Comparison of ENCODE assay signal across 20 mouse cellular contexts in genomic region chr15:36348348-36348747, GRCm38 (mm10).
DNase-seq lines count a peak whose midpoint lies in the region; ATAC-seq lines count a peak whose summit lies in the region.
"Had no signal": no experiment of that assay in that cellular context is flagged by ENCODE, and none has a peak within 500 bp of the region (broad histone marks: within the 10 kb centered on the region; RNA-seq: fewer than 3 reads in every experiment).

No protein-coding gene starts in this region.

- no peak overlapping the region for H3K4me3 ChIP-seq in kidney, embryonic 16.5 days (ENCODE audit: low read length)
- H3K4me3 ChIP-seq in lung, embryonic 16.5 days (ENCODE audit: low read length): no peak overlapping the region
- no peak overlapping the region for H3K4me3 ChIP-seq in intestine, embryonic 16.5 days (ENCODE audit: low read length)
- no peak overlapping the region for H3K4me3 ChIP-seq in stomach, embryonic 16.5 days (replicated peaks; ENCODE audit: low read length)
- H3K4me3 ChIP-seq: forebrain, embryonic 10.5 days; heart, embryonic 10.5 days; layer of hippocampus, adult 2 months; megakaryocyte, embryonic 14.5 days; neural tube, embryonic 13.5 days had no signal

- no peaks in the 10 kb centered on the region for H3K27me3 ChIP-seq in kidney, embryonic 16.5 days (ENCODE audit: insufficient read depth, low read length)
- H3K27me3 ChIP-seq in lung, embryonic 16.5 days (ENCODE audit: control insufficient read depth, insufficient read depth, low read depth, low read length): no peaks in the 10 kb centered on the region
- no peaks in the 10 kb centered on the region for H3K27me3 ChIP-seq in intestine, embryonic 16.5 days (replicated peaks; ENCODE audit: control insufficient read depth, insufficient read depth, low read length)
- no peaks in the 10 kb centered on the region for H3K27me3 ChIP-seq in stomach, embryonic 16.5 days (ENCODE audit: control insufficient read depth, insufficient read depth, low read length)
- H3K27me3 ChIP-seq: neural tube, embryonic 13.5 days had no signal

- peaks cover 6% of the 10 kb centered on the region; the same call in 1 of the 2 replicates for H3K4me1 ChIP-seq in kidney, embryonic 16.5 days (ENCODE audit: insufficient read depth, low read length)
- peaks cover 19% of the 10 kb centered on the region for H3K4me1 ChIP-seq in lung, embryonic 16.5 days (replicated peaks; ENCODE audit: control insufficient read depth, insufficient read depth, low read length)
- peaks cover 17% of the 10 kb centered on the region for H3K4me1 ChIP-seq in intestine, embryonic 16.5 days (ENCODE audit: control insufficient read depth, insufficient read depth, low read length)
- H3K4me1 ChIP-seq in stomach, embryonic 16.5 days (ENCODE audit: control insufficient read depth, insufficient read depth, low read length): 0 out of 2 replicates have a peak, but pooled peaks cover 8% of the 10 kb centered on the region
- H3K4me1 ChIP-seq: forebrain, embryonic 10.5 days; neural tube, embryonic 13.5 days had no signal

- intact Hi-C loops in left cerebral cortex, postnatal 25 days (cut with DNase I): no loop called here

- no peak for ATAC-seq in kidney, embryonic 16.5 days (ENCODE audit: low FRiP score, low TSS enrichment)
- ATAC-seq in lung, embryonic 16.5 days (ENCODE audit: low read depth): peak; percentile 12; the same call in 1 of the 2 replicates
- peak; percentile 75 for ATAC-seq in intestine, embryonic 16.5 days
- ATAC-seq in stomach, embryonic 16.5 days (ENCODE audit: insufficient read depth, low FRiP score): peak; percentile 61

- H3K4me2 ChIP-seq in kidney, embryonic 16.5 days (replicated peaks; ENCODE audit: low read depth, low read length): no peak overlapping the region
- no peak overlapping the region for H3K4me2 ChIP-seq in lung, embryonic 16.5 days (ENCODE audit: low read depth, low read length)
- H3K4me2 ChIP-seq in intestine, embryonic 16.5 days (ENCODE audit: low read depth, low read length): no peak overlapping the region
- no peak overlapping the region for H3K4me2 ChIP-seq in stomach, embryonic 16.5 days (ENCODE audit: low read depth, low read length)
- H3K4me2 ChIP-seq: neural tube, embryonic 13.5 days had no signal

- 65% methylated on average over 5 of the region's 5 CpGs for WGBS in kidney, embryonic 16.5 days
- 53% methylated on average over 5 of the region's 5 CpGs for WGBS in lung, embryonic 16.5 days
- WGBS in intestine, embryonic 16.5 days: 63% methylated on average over 5 of the region's 5 CpGs
- 60% methylated on average over 5 of the region's 5 CpGs for WGBS in stomach, embryonic 16.5 days

- no peak overlapping the region for H3K27ac ChIP-seq in kidney, embryonic 16.5 days (ENCODE audit: low read length)
- H3K27ac ChIP-seq in lung, embryonic 16.5 days (ENCODE audit: low read length): peak overlapping the region; percentile 82
- 0 out of 2 replicates have a peak overlapping the region, but pooled peaks have one; percentile 3 for H3K27ac ChIP-seq in intestine, embryonic 16.5 days (ENCODE audit: low read length)
- peak overlapping the region; percentile 91; the same call in 1 of the 2 replicates for H3K27ac ChIP-seq in stomach, embryonic 16.5 days (ENCODE audit: low read length)
- H3K27ac ChIP-seq: forebrain, embryonic 10.5 days; layer of hippocampus, adult 2 months; neural tube, embryonic 13.5 days had no signal

- DNase-seq in kidney, adult 18-20 months: peak; percentile 8
- DNase-seq in lung, postnatal 36 days: no peak
- no peak for DNase-seq in testis, postnatal 14 days (ENCODE audit: low spot score)
- no peak for DNase-seq in left cerebral cortex, postnatal 25 days (ENCODE audit: low spot score in 2 of 2)
- DNase-seq: adrenal gland, adult 2 months; cerebellum, postnatal 14 days; left cerebral cortex, postnatal 4 days; liver; lung, adult 2 months; midbrain, embryonic 14.5 days; spleen, adult 18-20 months had no signal

- H3K9me3 ChIP-seq in kidney, embryonic 16.5 days (ENCODE audit: low read length): no peaks in the 10 kb centered on the region
- no peaks in the 10 kb centered on the region for H3K9me3 ChIP-seq in lung, embryonic 16.5 days (ENCODE audit: control insufficient read depth, low read length)
- no peaks in the 10 kb centered on the region for H3K9me3 ChIP-seq in intestine, embryonic 16.5 days (ENCODE audit: control insufficient read depth, low read length)
- H3K9me3 ChIP-seq in stomach, embryonic 16.5 days (replicated peaks; ENCODE audit: control insufficient read depth, low read length): no peaks in the 10 kb centered on the region
- H3K9me3 ChIP-seq: forebrain, embryonic 10.5 days; heart, embryonic 10.5 days; megakaryocyte, embryonic 14.5 days; neural tube, embryonic 13.5 days had no signal

- H3K9ac ChIP-seq in kidney, embryonic 16.5 days (replicated peaks; ENCODE audit: low read length): no peak overlapping the region
- no peak overlapping the region for H3K9ac ChIP-seq in lung, embryonic 16.5 days (ENCODE audit: low read length)
- no peak overlapping the region for H3K9ac ChIP-seq in intestine, embryonic 16.5 days (ENCODE audit: low read depth, low read length)
- no peak overlapping the region for H3K9ac ChIP-seq in stomach, embryonic 16.5 days (ENCODE audit: low read length)
- H3K9ac ChIP-seq: neural tube, embryonic 13.5 days had no signal

- H3K36me3 ChIP-seq in kidney, embryonic 16.5 days (ENCODE audit: insufficient read depth, low read length): no peaks in the 10 kb centered on the region
- no peaks in the 10 kb centered on the region for H3K36me3 ChIP-seq in lung, embryonic 16.5 days (ENCODE audit: control insufficient read depth, insufficient read depth, low read length)
- no peaks in the 10 kb centered on the region for H3K36me3 ChIP-seq in intestine, embryonic 16.5 days (ENCODE audit: control insufficient read depth, insufficient read depth, low read length)
- no peaks in the 10 kb centered on the region for H3K36me3 ChIP-seq in stomach, embryonic 16.5 days (ENCODE audit: control insufficient read depth, insufficient read depth, low read length)
- H3K36me3 ChIP-seq: forebrain, embryonic 10.5 days; heart, embryonic 10.5 days; neural tube, embryonic 13.5 days had no signal
